Mouse (Mus musculus) retina, postnatal 7 days (tissue): Measurements from ENCODE around the gene Olfr659.

Source experiments
- DNase-seq: peaks from one replicate; pipeline ENCODE4 v3.0.0-alpha.2; 2012; ENCODE audit warnings: low read depth, low spot score

The Olfr659 gene

GRCm38 (mm10) chr7:104666453-104666852 lies at the start of gene Olfr659:
Olfr659 (plus strand) TSS chr7:104666753.
- DNase-seq: no peak

GRCm38 (mm10) chr7:104624494-104624893 lies 42.1 kb upstream of the Olfr659 start, which contains the start of gene Olfr657:
Olfr657 (plus strand) TSS chr7:104624794.
- DNase-seq: no peak

- peak; percentile 3 for DNase-seq
Observed at GRCm38 (mm10) chr7:104646841-104647482, 19.6 kb upstream of the Olfr659 start, which contains the start of gene Olfr658. Olfr658 (minus strand) TSS chr7:104647305.

- no peak for DNase-seq
Observed at GRCm38 (mm10) chr7:104686201-104686600, 19.6 kb downstream of the Olfr659 start, which contains the start of gene Olfr661. Olfr661 (plus strand) TSS chr7:104686501.
